Mouse (Mus musculus) small intestine, adult 2 months (tissue): ENCODE data around the gene Map4k3.

Experiments
- CTCF ChIP-seq: fragments of 200-500 bp; IDR thresholded peaks from 2 replicates; pipeline ENCODE4 v1.5.1; 2012; ENCODE audit warnings: low read depth, mild to moderate bottlenecking, control low read depth, inconsistent platforms, low read length, moderate library complexity, mixed read lengths; ENCODE audit not compliant: insufficient replicate concordance, insufficient read length; ENCODE audit errors: extremely low read depth
- POLR2A ChIP-seq: fragments of 200-500 bp; IDR thresholded peaks from 2 replicates; pipeline ENCODE4 v1.6.1; 2012; ENCODE audit warnings: low read depth, mild to moderate bottlenecking, control low read depth, inconsistent platforms, low read length, moderate library complexity

- TF ChIP-seq CTCF (no peak), POLR2A (no peak)
Measured at GRCm38 (mm10) chr17:80558583-80558982, 169.7 kb downstream of the Map4k3 start.
